Mouse (Mus musculus) spleen, postnatal 4 days (tissue): ENCODE data around the gene Rabgap1l.

Experiments
- DNase-seq, 2 experiments: peaks; one replicate each; pipeline ENCODE4 v3.0.0; 2022; ENCODE audit warnings: low spot score in 2 of 2

Rabgap1l gene

GRCm38 (mm10) chr1:160596252-160596947 lies 196.6 kb downstream of the Rabgap1l start:
- DNase-seq: no peak

DNA sequence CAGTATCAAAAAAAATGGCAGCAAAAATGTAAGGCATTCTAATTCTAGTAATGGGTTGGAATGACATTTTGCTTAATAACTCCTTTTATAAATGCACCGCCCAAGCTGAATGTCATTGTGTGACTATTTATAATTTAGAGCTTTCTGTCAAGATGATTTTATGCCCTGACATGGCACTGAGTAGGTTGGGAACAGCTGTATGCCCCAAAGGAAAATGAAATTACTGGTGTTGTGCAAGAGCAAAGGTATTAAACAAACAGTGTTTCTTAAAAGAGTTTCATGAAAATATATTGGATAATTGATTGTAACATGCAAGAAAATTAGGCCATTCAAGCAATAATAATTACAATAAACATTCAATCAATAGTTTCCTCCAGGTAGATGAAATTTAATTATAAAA lies 198.4 kb downstream of the Rabgap1l start:
- DNase-seq: no peak

- no peak for DNase-seq
Measured at GRCm38 (mm10) chr1:160594066-160594465, 198.9 kb downstream of the Rabgap1l start.

DNA sequence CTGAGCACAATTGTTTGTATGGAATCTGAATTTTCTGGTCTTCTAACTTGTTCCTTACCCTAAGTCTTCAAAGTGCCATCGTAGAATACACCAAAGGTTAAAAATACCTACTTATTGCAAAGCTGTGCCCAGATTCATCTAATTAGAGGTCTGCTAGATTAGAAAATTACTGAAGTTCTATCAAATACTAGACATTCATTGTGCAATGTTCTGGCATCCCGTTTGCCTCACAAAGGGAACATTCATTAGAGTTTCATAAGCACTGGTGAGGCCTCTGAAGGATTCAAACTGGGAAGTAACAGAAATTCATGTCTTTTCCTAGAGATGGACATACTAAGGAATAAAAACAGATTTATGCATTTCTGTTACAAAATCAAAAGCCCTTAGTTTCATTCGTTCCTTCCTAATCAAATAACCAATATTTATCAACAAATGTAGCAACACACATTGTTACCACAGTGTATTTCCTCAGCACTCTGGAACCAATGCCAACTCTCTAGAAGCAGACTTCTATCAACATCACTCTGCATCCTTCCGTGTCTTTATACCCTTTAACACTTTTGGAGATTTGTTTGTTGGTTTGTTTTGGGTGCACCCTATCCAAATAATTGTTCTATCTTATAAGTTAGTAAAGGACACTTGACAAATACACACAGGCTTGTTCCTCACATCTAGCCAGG lies 204.0 kb downstream of the Rabgap1l start:
- no peak for DNase-seq

- DNase-seq: no peak
Measured at GRCm38 (mm10) chr1:160579309-160580233, 213.4 kb downstream of the Rabgap1l start.

GRCm38 (mm10) chr1:160576124-160576523 lies 216.9 kb downstream of the Rabgap1l start:
- no peak for DNase-seq

- no peak for DNase-seq
Measured at GRCm38 (mm10) chr1:160574039-160574438, 219.0 kb downstream of the Rabgap1l start.

DNA sequence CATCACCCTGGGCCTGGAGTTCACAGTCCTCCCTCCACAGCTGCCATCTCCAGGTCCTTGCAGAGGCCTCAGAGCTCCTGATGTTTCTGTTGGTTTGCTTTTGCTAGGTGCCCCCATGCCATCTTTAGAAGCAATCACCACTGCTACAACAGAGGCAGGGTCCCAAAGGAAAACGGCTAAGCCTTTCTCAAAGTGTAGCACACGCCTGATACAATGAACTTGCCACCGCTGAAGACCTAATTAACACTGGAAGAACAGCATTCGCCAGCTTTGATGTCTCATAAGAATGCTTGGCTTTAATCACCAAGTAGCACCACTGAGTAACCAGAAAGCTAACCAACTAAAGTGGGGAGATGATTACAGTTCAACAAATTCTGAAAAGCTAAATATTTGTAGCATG lies 226.6 kb downstream of the Rabgap1l start:
- no peak for DNase-seq

DNA sequence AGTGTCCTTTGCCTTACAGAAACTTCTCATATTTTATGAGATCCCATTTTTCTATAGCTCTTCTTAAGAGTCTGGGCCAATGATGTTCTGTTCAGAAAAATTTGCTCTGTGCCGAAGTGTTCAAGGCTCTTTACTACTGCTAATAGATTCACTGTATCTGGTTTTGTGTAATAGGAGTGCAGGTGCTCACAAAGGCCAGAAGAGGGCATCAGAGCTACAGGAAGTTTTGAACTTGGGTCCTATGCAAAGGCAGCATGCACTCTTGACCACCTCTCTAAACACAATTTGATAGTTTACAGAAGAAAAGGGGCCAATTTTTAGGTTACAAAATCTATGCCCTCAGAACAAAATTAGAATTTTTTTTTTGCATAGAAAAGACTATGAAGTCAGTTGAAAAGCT lies 231.6 kb downstream of the Rabgap1l start:
- DNase-seq: no peak

DNA sequence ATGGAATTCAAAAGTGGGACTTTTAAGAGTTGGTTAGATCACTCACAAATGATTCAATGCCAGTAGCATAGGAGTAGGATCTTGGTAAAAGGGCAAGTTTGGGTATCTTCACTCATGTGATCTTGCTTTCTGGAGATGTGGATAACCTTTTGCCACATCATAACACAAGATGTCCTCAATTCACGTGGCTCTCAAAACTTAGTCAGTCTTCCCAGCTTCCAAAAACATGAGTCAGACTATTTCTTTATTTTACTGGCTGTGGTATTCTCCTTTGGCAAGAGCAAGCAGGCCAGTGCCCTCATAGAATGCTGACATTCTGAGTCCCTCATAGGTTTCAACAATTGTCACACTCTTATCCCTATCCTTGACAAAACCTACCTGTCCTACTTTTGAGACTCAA lies 242.4 kb downstream of the Rabgap1l start:
- DNase-seq: no peak

GRCm38 (mm10) chr1:160547934-160548876 lies 244.8 kb downstream of the Rabgap1l start:
- DNase-seq: no peak

DNA sequence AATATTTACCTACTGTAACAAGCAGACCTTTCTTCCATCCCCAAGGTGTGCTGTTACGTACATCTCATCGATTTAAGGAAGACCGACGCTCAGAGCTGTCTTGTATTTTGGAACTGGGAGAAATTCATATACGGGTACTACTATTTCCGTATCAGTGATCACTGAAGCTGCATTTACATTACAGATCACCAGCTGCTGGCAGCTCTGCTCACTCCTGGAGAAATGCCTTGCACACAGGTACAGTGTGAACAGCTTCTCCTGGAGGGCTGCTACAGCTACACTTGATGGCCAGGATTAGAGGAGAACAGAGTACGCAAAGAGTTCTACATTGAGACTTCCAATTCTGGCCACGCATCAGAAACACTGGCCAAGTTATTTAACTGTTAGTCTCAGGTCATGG lies 257.4 kb downstream of the Rabgap1l start:
- no peak for DNase-seq

DNA sequence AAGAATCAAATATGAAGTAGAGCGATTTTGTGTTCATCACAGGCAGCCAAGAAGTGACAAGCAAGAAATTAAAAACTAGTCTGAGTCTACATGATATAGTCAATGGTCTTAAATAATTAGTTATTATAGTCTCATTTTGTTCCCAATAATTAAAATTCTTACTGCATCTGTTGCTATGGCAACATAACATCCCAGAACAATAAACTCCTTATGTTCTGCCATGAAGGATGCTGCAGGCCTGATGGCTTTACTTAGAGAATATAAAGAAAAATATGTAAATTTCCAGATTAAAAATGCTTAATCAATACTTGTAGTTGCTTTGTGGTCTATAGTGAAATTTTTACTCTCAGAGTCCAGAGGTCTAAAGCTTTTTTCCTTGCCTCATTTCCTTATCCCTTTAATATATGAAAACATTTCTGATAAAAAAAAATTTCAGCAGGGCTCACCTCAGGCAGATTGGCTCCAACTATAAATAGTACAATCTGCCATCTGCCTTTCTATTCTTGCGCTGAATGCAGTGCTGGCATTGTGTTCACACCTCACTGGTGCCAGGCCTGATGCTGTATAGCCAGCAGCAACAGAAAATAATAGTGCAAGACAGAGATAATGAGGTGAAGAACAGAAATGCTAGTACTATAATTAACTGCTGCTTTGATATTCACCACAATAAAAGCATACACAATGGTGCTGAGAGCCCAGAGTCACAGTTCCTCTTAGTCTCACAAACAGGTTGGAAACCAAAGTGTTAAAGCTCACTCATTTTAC lies 258.3 kb downstream of the Rabgap1l start:
- no peak for DNase-seq

DNA sequence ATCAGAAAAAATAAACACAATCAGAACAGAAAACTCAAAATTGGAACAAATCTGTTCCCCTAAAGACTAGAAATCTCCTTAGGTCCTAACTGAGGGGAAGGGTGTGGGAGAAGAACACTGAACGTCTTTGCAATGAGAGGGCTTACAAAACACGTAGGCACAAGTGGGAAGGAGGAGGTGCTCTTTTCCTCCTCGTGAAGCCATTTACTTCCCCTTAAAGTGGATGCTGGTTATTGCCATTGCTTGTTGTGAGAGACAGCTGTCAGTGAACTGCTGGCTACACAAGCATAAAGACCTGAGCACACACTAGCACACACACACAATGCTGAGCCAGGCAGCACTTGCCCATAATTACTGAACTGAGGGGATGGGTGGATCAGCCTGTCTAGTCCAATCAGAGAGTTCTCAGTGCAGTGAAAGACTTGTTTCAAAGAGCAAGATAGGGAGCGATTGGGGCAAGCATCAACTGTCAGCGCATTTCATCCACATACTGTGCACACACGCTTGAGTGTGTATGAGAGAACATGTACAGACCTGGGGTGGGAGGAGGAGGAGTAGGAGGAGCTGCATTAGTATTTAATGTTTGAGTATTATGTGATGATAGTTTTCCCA lies 259.7 kb downstream of the Rabgap1l start:
- no peak for DNase-seq

GRCm38 (mm10) chr1:160531402-160531801 lies 261.6 kb downstream of the Rabgap1l start:
- peak in 1 of 2 experiments; percentile 16 for DNase-seq

GRCm38 (mm10) chr1:160521918-160522317 lies 271.1 kb downstream of the Rabgap1l start:
- no peak for DNase-seq

DNA sequence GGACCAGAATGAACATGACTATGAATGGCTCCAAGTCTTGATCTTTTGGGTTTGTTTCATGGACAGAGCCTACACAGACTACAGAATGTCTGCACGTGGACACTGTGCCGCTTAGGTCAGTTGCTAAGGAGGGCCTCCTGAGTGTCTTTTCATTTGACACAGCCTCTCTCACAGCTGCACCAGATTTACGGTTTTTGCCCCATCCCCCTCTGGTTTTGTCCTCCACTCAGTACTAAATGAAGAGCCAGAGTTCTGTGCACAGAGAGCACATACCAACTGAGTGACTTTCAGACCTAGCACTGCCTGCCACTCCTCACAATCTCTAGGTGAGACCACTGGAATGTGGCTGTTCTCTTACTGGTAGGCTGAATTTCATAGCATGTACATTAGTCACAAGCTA lies 272.3 kb downstream of the Rabgap1l start:
- DNase-seq: no peak

DNA sequence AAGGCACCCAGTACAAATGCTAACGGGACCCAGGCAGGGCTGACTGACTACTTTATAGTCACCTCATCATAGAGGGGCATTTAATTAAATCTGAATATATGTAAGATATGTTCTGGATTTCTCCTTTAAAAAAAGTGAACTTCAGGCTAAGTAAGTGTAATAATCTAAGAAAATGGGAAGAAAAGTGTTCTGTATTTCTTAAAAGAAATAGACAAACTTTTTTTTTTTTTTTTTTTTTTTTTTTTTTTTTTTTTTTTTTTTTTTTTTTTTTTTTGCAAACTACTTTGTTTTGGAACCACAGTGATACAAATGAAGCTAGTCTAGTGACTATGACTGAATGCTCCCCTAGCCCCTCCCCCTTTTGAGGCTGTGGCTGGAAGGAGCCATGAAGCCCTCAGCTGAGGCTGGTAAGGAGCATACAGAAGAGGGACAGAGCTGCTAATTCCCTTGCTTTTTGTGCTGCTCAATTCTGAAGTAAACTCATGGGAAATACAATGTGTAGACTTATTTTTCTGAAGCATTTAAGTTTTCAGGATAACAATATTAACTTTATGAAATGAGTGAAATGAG lies 273.0 kb downstream of the Rabgap1l start:
- DNase-seq: no peak

DNA sequence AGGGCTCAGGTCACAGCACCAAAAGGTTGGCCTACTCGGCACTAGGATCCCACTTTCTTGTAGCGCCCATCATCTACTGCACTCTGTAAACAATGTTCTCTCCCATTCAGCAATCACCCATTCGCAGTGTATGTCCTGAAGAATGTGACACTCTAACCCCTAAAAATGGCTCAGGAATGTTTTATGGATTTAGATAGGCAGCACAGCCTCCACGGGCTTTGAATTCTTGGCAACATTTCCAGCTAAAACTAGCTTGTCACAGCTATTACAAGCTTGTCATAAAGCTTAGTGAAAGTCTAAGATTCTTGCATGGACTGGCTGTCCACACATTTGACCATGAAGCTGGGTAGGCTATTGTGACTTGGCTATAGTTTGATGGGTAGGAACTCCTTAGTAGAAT lies 274.5 kb downstream of the Rabgap1l start:
- no peak for DNase-seq

DNA sequence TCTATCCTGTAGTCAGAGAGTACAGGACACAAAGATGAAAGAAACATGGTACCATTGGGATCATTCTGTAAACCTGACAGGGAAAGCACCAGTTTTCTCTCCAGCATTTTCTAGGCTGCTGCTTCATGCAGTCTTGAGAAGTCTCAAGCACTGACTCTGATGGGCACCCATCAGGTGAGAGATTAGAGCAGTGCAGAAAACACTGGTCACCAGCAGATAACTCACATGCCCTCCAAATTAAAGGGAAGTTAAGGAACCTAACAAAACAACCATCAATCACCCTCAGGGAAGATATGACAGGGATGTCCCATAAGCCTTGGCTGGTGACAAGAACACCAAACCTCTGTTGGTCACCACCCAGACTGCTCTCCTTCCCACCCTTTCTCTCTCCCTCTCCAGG lies 285.2 kb downstream of the Rabgap1l start:
- DNase-seq: no peak
